Mouse (Mus musculus) layer of hippocampus, postnatal 25 days (tissue): Measurements from ENCODE around the gene Prss22. TPM values are rescaled to one million over a fixed set of nuclear protein-coding genes. Genes with fewer than 3 reads are reported as not detected.
"Not testable (repeated sequence)": the region's sequence is repeated elsewhere in the genome, so short reads cannot be mapped to it uniquely, and the experiment has no call there.

Experiments
- DNase-seq, 2 experiments: peaks; one replicate each; pipeline ENCODE4 v3.0.0; 2022; ENCODE audit warnings: mixed read lengths in 2 of 2, low spot score in 1 of 2; ENCODE audit errors: extremely low spot score in 1 of 2
- microRNA-seq, 2 experiments: library from miRNA; unstranded; fragments of <30 nt; microRNA quantifications; one replicate each; pipeline ENCODE4 v1.2.0; 2021
- total RNA-seq, 2 experiments: library from RNA; stranded (reverse); gene quantifications; 2 replicates each; pipeline ENCODE4 v1.2.3; 2021

Gene Prss22
- total RNA-seq, 2 experiments from 2014 or later: not detected

DNA sequence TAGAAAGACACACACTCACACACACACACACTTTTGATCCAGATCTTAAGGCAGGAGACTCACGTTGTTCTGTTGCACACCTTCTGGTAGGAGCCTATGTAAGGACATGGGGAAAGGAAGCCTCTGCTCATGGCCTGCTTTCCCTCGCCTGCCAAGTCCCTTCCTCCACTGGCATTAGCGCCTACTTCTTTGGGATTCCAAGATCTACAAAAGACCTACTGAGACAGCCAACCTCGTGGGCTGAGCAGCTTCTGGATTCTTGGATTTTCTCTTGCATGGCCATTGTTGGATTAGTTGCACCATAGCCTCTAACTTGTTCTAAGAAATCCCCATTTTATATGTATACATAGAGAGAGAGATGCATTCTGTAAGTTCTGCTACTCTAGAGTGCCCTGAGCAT, 47.1 kb downstream of the Prss22 start:
- not testable (repeated sequence) for DNase-seq

DNA sequence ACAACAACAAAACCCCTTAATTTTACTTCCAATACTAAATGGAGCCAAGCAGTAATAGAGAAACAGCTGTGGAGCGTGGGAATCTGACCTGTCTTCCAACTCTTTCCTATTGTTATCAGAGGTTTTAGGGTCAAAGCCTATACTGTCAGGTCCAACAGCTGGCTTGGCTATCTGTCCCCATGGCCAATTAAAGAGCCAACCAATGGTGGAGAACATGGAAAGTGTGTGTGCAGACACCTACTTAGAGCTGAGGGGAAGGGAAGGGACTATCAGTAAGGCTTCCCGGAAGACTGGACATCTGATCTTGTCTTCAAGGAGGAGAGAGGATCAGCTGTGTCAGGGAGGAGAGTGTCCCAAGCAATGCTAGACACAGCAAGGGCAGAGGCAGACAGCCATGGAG, 48.8 kb downstream of the Prss22 start:
- no peak for DNase-seq

DNA sequence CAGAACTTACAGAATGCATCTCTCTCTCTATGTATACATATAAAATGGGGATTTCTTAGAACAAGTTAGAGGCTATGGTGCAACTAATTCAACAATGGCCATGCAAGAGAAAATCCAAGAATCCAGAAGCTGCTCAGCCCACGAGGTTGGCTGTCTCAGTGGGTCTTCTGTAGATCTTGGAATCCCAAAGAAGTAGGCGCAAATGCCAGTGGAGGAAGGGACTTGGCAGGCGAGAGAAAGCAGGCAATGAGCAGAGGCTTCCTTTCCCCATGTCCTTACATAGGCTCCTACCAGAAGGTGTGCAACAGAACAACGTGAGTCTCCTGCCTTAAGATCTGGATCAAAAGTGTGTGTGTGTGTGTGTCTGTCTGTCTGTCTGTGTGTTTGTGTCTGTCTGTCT, 50.4 kb downstream of the Prss22 start:
- DNase-seq: not testable (repeated sequence)

Small RNA genes lying within 50 kb of the gene (microRNA-seq; reads per million reads assigned to microRNA genes)
- gene Gm27700: 0 reads per million in 2 experiments

Other genes with a start within 250 kb of the Prss22 start
- gene Flywch1, start 226.5 kb downstream of the Prss22 start, total RNA-seq: 100 to 1,000 TPM; 263 to 298 TPM
- 10 to 100 TPM; 11.3 to 18.4 TPM for gene Flywch2, start 212.0 kb downstream of the Prss22 start, total RNA-seq
- 100 to 1,000 TPM; 400 to 605 TPM for gene Srrm2, start 207.6 kb downstream of the Prss22 start, total RNA-seq
- gene Elob, start 169.0 kb downstream of the Prss22 start, total RNA-seq: 100 to 1,000 TPM; 381 to 387 TPM
- not detected for gene Prss33, start 162.0 kb downstream of the Prss22 start, total RNA-seq
- not detected for gene Prss32, start 154.2 kb downstream of the Prss22 start, total RNA-seq
- gene Prss41, start 153.9 kb downstream of the Prss22 start, total RNA-seq: 1 to 10 TPM; 1.8 to 2.0 TPM
- not detected for gene Prss21, start 130.0 kb downstream of the Prss22 start, total RNA-seq
- gene Dcpp1, start 117.2 kb downstream of the Prss22 start, total RNA-seq: not detected
- not detected for gene Dcpp2, start 117.2 kb downstream of the Prss22 start, total RNA-seq
- not detected for gene Dcpp3, start 80.6 kb downstream of the Prss22 start, total RNA-seq
- gene Sbp, start 56.4 kb downstream of the Prss22 start, total RNA-seq: not detected
- not detected for gene Sbpl, start 42.8 kb downstream of the Prss22 start, total RNA-seq
- under 1 TPM in 1 of 2 experiments, not detected in 1; 0.23 TPM for gene Prss30, start 17.5 kb downstream of the Prss22 start, total RNA-seq
- gene Prss27, start 40.0 kb upstream of the Prss22 start, total RNA-seq: not detected
- 10 to 100 TPM; 30.7 to 34.9 TPM for gene Kctd5, start 75.4 kb upstream of the Prss22 start, total RNA-seq
- gene Pdpk1, start 152.8 kb upstream of the Prss22 start, total RNA-seq: 100 to 1,000 TPM; 102 to 108 TPM
- gene Amdhd2, start 165.7 kb upstream of the Prss22 start, total RNA-seq: 10 to 100 TPM; 36.3 to 38.4 TPM
- 1,000 to 10,000 TPM; 1,231 to 1,342 TPM for gene Atp6v0c, start 171.6 kb upstream of the Prss22 start, total RNA-seq
- gene Tbc1d24, start 207.5 kb upstream of the Prss22 start, total RNA-seq: 10 to 100 TPM; 60.1 to 64.2 TPM
- gene Ntn3, start 211.4 kb upstream of the Prss22 start, total RNA-seq: 10 to 100 TPM; 10.8 to 11.0 TPM
- 10 to 100 TPM in 1 of 2 experiments, 1 to 10 TPM in 1; 8.4 to 10.0 TPM for gene Tedc2, start 222.8 kb upstream of the Prss22 start, total RNA-seq